Mouse (Mus musculus): ENCODE measurements around the gene Iqce. TPM values are rescaled to one million over a fixed set of nuclear protein-coding genes. Genes with fewer than 3 reads are reported as not detected.

Iqce gene
- polyA plus RNA-seq, 1 experiment from 2014 or later: 15.1 TPM

- 18% methylated on average over 9 of the region's 13 CpGs for WGBS
- DNase-seq (ENCODE audit: low spot score) (no peak), ATAC-seq (ENCODE audit: insufficient number of reproducible peaks, low FRiP score, low TSS enrichment, low read depth) (no peak)
- Histone ChIP-seq H3K27me3 (ENCODE audit: control insufficient read depth, insufficient read depth, low read length) (peaks cover 21% of the 10 kb centered on the region), H3K4me2 (ENCODE audit: low read depth, severe bottlenecking) (0 out of 2 replicates have a peak overlapping the region, but pooled peaks have one; percentile 51), H3K4me3 (ENCODE audit: low read depth, low read length) (no peak overlapping the region), H3K9me3 (ENCODE audit: control insufficient read depth, low read length) (0 out of 2 replicates have a peak, but pooled peaks cover 2% of the 10 kb centered on the region), H3K9ac (ENCODE audit: low read length) (no peak overlapping the region), H3K27ac (replicated peaks; ENCODE audit: low read depth, low read length) (no peak overlapping the region), H3K4me1 (ENCODE audit: control insufficient read depth, insufficient read depth, low read length) (peaks cover 5% of the 10 kb centered on the region; the same call in 1 of the 2 replicates), H3K36me3 (ENCODE audit: control insufficient read depth, insufficient read depth, low read length) (no peaks in the 10 kb centered on the region)
Measured at GRCm38 (mm10) chr5:140736166-140736565, 34.0 kb upstream of the Iqce start.

- no peak overlapping the region for H3K27ac ChIP-seq (replicated peaks; ENCODE audit: low read depth, low read length)
- peaks cover 5% of the 10 kb centered on the region; the same call in 1 of the 2 replicates for H3K4me1 ChIP-seq (ENCODE audit: control insufficient read depth, insufficient read depth, low read length)
- peak; percentile 38 for DNase-seq (ENCODE audit: low spot score)
- no peak; the same call in 1 of the 2 replicates for ATAC-seq (ENCODE audit: insufficient number of reproducible peaks, low FRiP score, low TSS enrichment, low read depth)
- H3K4me2 ChIP-seq (ENCODE audit: low read depth, severe bottlenecking): peak overlapping the region; percentile 51
- WGBS: 2% methylated on average over 22 of the region's 22 CpGs
- H3K9ac ChIP-seq (ENCODE audit: low read length): peak overlapping the region; percentile 43; the same call in 1 of the 2 replicates
- peaks cover 21% of the 10 kb centered on the region for H3K27me3 ChIP-seq (ENCODE audit: control insufficient read depth, insufficient read depth, low read length)
- H3K36me3 ChIP-seq (ENCODE audit: control insufficient read depth, insufficient read depth, low read length): no peaks in the 10 kb centered on the region
- H3K4me3 ChIP-seq (ENCODE audit: low read depth, low read length): peak overlapping the region; percentile 20
- 0 out of 2 replicates have a peak, but pooled peaks cover 2% of the 10 kb centered on the region for H3K9me3 ChIP-seq (ENCODE audit: control insufficient read depth, low read length)
Measured at GRCm38 (mm10) chr5:140735297-140735696, 33.1 kb upstream of the Iqce start.

GRCm38 (mm10) chr5:140733336-140733735, 31.2 kb upstream of the Iqce start:
- Histone ChIP-seq H3K4me2 (ENCODE audit: low read depth, severe bottlenecking) (no peak overlapping the region), H3K9ac (ENCODE audit: low read length) (no peak overlapping the region), H3K36me3 (ENCODE audit: control insufficient read depth, insufficient read depth, low read length) (no peaks in the 10 kb centered on the region), H3K4me1 (ENCODE audit: control insufficient read depth, insufficient read depth, low read length) (peaks cover 5% of the 10 kb centered on the region; the same call in 1 of the 2 replicates), H3K4me3 (ENCODE audit: low read depth, low read length) (no peak overlapping the region), H3K27ac (replicated peaks; ENCODE audit: low read depth, low read length) (no peak overlapping the region), H3K9me3 (ENCODE audit: control insufficient read depth, low read length) (0 out of 2 replicates have a peak, but pooled peaks cover 2% of the 10 kb centered on the region), H3K27me3 (ENCODE audit: control insufficient read depth, insufficient read depth, low read length) (peaks cover 21% of the 10 kb centered on the region)
- 88% methylated on average over 3 of the region's 3 CpGs for WGBS
- DNase-seq (ENCODE audit: low spot score): no peak
- no peak for ATAC-seq (ENCODE audit: insufficient number of reproducible peaks, low FRiP score, low TSS enrichment, low read depth)

- peak; percentile 52 for DNase-seq (ENCODE audit: low spot score)
Measured at GRCm38 (mm10) chr5:140732195-140732594, 30.0 kb upstream of the Iqce start.

DNA sequence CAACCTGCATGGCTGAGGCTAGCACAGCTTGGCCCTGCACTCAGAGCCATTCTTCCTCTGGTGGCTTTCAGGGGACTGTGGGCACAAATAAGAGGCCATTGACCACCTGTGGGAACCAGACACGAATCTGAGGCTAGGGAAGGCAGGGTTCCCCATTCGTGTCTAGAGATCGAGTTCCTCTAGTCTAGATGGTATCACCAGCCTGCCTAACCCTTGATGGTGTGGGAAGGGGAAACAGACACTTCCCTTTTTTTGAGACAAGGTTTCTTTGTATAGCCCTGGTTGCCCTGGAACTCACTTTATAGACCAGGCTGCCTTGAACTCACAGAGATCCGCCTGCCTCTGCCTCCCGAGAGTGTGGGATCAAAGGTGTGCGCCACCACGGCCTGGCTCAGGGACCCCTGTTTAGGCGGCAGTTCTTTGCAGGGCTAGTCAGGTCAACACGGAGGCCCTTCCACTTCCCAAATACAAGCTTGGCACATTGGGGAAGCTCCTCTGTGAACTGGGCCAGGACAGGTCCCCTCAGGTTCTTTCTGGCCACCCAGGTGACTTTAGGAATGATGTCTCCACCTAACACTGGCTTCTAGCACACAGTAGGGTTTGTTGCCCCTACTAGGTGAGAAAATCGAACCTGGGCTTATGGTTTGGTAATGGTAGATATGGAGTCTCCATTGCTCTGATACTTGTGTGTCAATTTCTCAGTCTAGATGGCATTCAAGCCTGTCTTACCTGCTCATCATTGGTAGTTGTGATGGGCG, 29.0 kb upstream of the Iqce start:
- Histone ChIP-seq H3K36me3 (ENCODE audit: control insufficient read depth, insufficient read depth, low read length) (no peaks in the 10 kb centered on the region), H3K27ac (replicated peaks; ENCODE audit: low read depth, low read length) (no peak overlapping the region), H3K4me3 (ENCODE audit: low read depth, low read length) (no peak overlapping the region), H3K4me1 (ENCODE audit: control insufficient read depth, insufficient read depth, low read length) (peaks cover 5% of the 10 kb centered on the region; the same call in 1 of the 2 replicates), H3K9ac (ENCODE audit: low read length) (no peak overlapping the region), H3K9me3 (ENCODE audit: control insufficient read depth, low read length) (0 out of 2 replicates have a peak, but pooled peaks cover 2% of the 10 kb centered on the region), H3K4me2 (ENCODE audit: low read depth, severe bottlenecking) (no peak overlapping the region), H3K27me3 (ENCODE audit: control insufficient read depth, insufficient read depth, low read length) (peaks cover 12% of the 10 kb centered on the region)
- no peak for ATAC-seq (ENCODE audit: insufficient number of reproducible peaks, low FRiP score, low TSS enrichment, low read depth)
- DNase-seq (ENCODE audit: low spot score): no peak
- WGBS: 83% methylated on average over 11 of the region's 11 CpGs

More at GRCm38 (mm10) chr5:140732195-140732594, 30.0 kb upstream of the Iqce start:
- ATAC-seq (ENCODE audit: insufficient number of reproducible peaks, low FRiP score, low TSS enrichment, low read depth): no peak
- Histone ChIP-seq H3K4me3 (ENCODE audit: low read depth, low read length) (no peak overlapping the region), H3K27me3 (ENCODE audit: control insufficient read depth, insufficient read depth, low read length) (peaks cover 19% of the 10 kb centered on the region), H3K36me3 (ENCODE audit: control insufficient read depth, insufficient read depth, low read length) (no peaks in the 10 kb centered on the region), H3K9me3 (ENCODE audit: control insufficient read depth, low read length) (0 out of 2 replicates have a peak, but pooled peaks cover 2% of the 10 kb centered on the region), H3K4me2 (ENCODE audit: low read depth, severe bottlenecking) (no peak overlapping the region), H3K4me1 (ENCODE audit: control insufficient read depth, insufficient read depth, low read length) (peaks cover 5% of the 10 kb centered on the region; the same call in 1 of the 2 replicates), H3K9ac (ENCODE audit: low read length) (no peak overlapping the region), H3K27ac (replicated peaks; ENCODE audit: low read depth, low read length) (no peak overlapping the region)
- WGBS: 63% methylated on average over 4 of the region's 4 CpGs

DNA sequence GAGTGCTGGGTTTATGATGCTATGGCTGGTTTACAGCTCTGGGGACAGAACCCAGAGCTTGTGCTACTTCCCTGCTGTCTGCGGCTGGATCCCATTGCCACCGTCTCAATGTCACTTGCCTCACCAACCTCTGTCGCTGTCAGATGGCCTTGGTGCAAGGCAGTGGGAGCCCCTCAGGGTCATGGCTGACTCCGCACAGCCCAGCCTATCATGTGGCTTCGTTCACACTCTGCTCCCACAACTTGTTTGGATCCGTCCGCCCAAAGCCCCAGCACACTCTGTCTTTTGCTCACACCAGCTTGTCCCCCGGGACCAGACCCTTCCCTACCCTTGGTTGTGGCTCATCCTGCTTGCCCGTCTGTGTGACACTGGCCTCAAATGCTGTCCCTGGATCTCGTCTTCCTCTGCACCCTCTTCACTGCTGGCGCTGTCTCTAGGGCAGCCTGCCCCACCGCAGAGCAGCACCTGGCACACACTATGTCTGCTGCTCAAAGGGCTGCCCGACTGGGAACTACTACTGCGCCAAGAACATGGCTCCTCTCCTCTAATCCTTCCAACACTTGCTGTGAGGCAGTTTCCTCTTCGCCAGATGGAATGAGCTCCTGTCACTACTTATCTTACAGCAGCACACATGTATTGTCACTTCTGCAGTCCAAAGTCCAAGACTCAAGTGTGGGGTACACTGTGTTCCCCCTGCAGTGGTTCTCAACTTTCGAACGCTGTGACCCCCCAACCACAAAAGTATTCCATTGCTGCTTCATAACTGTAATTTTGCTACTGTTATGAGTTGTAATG, 25.0 kb upstream of the Iqce start:
- Histone ChIP-seq H3K27ac (replicated peaks; ENCODE audit: low read depth, low read length) (no peak overlapping the region), H3K9ac (ENCODE audit: low read length) (no peak overlapping the region), H3K36me3 (ENCODE audit: control insufficient read depth, insufficient read depth, low read length) (no peaks in the 10 kb centered on the region), H3K4me1 (ENCODE audit: control insufficient read depth, insufficient read depth, low read length) (no peaks in the 10 kb centered on the region), H3K4me2 (ENCODE audit: low read depth, severe bottlenecking) (no peak overlapping the region), H3K27me3 (ENCODE audit: control insufficient read depth, insufficient read depth, low read length) (no peaks in the 10 kb centered on the region), H3K9me3 (ENCODE audit: control insufficient read depth, low read length) (no peaks in the 10 kb centered on the region), H3K4me3 (ENCODE audit: low read depth, low read length) (no peak overlapping the region)
- ATAC-seq (ENCODE audit: insufficient number of reproducible peaks, low FRiP score, low TSS enrichment, low read depth) (no peak), DNase-seq (ENCODE audit: low spot score) (no peak)
- WGBS: 77% methylated on average over 17 of the region's 17 CpGs

DNA sequence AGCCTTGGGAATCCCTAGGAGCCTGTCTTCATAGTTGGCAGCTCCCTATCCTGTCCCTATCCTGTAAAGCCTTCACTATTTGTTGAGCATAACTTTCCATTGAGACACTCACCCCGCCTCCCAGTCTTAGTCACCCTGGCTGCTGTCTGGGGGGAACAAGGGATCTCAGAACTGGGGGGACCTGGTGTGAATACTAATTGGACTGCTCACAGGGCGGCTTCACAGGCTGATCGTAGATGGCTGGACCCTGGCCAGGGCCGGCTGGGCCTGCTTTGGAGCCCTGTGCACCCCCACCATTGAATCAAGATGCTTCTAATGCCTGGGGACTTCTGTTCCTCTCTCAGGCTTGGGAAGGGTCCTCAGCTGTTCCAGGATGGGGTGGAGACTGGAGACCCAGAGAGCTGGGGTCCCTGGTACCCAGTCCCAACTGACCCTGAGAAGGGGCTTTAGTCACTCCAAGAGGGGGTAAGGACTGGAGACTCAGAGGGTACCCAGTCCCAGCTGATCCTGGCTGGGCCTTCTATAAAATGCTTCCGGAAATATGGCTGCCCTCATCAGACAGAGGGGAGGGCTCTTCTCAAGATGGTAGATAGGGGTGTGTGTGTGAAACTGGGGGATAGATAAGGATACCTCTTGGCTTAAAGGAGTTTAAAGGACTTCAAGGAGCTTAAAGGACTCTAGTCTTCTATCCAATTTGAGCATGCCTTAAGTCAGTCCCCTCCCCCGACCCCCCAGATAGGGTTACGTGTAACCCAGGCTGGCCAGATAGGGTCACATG, 24.1 kb upstream of the Iqce start:
- H3K27me3 ChIP-seq (ENCODE audit: control insufficient read depth, insufficient read depth, low read length): no peaks in the 10 kb centered on the region
- no peaks in the 10 kb centered on the region for H3K9me3 ChIP-seq (ENCODE audit: control insufficient read depth, low read length)
- ATAC-seq (ENCODE audit: insufficient number of reproducible peaks, low FRiP score, low TSS enrichment, low read depth) (no peak), DNase-seq (ENCODE audit: low spot score) (no peak)
- H3K4me2 ChIP-seq (ENCODE audit: low read depth, severe bottlenecking): no peak overlapping the region
- H3K4me3 ChIP-seq (ENCODE audit: low read depth, low read length): no peak overlapping the region
- no peaks in the 10 kb centered on the region for H3K4me1 ChIP-seq (ENCODE audit: control insufficient read depth, insufficient read depth, low read length)
- H3K9ac ChIP-seq (ENCODE audit: low read length): no peak overlapping the region
- no peaks in the 10 kb centered on the region for H3K36me3 ChIP-seq (ENCODE audit: control insufficient read depth, insufficient read depth, low read length)
- WGBS: 83% methylated on average over 7 of the region's 7 CpGs
- H3K27ac ChIP-seq (replicated peaks; ENCODE audit: low read depth, low read length): no peak overlapping the region

- 0 out of 2 replicates have a peak, but pooled peaks have one; percentile 21 for ATAC-seq (ENCODE audit: insufficient number of reproducible peaks, low FRiP score, low TSS enrichment, low read depth)
- Histone ChIP-seq H3K9me3 (ENCODE audit: control insufficient read depth, low read length) (no peaks in the 10 kb centered on the region), H3K36me3 (ENCODE audit: control insufficient read depth, insufficient read depth, low read length) (peaks cover 2% of the 10 kb centered on the region; the same call in 1 of the 2 replicates), H3K4me2 (ENCODE audit: low read depth, severe bottlenecking) (no peak within 1 kb of the TSS), H3K9ac (ENCODE audit: low read length) (no peak within 1 kb of the TSS), H3K27me3 (ENCODE audit: control insufficient read depth, insufficient read depth, low read length) (no peaks in the 10 kb centered on the region), H3K4me1 (ENCODE audit: control insufficient read depth, insufficient read depth, low read length) (no peaks in the 10 kb centered on the region), H3K27ac (replicated peaks; ENCODE audit: low read depth, low read length) (no peak within 1 kb of the TSS), H3K4me3 (ENCODE audit: low read depth, low read length) (no peak within 1 kb of the TSS)
- DNase-seq (ENCODE audit: low spot score): no peak
- 85% methylated on average over 13 of the region's 13 CpGs for WGBS
Measured at GRCm38 (mm10) chr5:140723822-140724221, 21.6 kb upstream of the Iqce start, which contains the start of gene Amz1. Gene Amz1 (plus strand): TSS chr5:140724127.
